Mouse (Mus musculus) cerebral cortex, adult 2 months (tissue): ENCODE data around the gene Rph3a.

ENCODE experiments used
- WGBS: fragments of 180-500 bp; shearing (Covaris S2); methylation state at CpG from one replicate; pipeline ENCODE4 v1.1.7; 2018; 5-methylcytosine and 5-hydroxymethylcytosine counted together

Rph3a gene

DNA sequence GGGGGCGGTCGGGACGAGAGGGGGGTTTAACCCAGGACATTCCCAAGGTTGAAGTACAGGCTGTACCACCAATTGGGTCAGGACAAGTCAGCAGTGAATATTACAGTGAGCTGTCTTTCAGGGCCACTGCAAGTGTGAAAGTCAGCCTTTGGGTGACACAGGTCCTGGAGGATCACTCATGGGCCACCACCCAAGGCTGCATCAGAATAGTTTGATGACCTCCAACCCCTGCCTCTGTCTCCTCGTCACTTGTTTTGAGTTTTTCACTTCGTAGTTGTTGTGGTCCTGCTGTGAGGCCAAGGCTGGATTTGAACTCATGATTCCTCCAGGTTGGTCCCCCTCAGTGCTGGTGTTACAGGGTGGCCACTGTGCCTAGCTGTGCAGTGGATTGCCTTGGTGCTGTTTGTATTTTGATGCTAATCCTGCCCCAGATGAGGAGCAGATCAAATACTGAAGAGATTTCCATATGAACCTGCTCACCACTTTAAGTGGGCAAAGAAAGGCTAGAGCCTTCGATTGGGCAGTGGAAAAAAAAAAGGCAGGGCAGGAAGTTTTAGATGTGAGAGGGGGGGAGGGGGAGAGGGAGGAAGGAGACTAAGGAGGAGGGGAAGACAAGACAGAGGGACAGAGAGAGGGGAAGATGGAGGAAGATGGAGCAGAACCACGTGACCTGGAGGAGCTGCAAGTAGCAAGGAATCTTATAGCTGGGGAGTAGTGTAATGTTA, 101.5 kb downstream of the Rph3a start:
- WGBS: 74% methylated on average over 7 of the region's 7 CpGs

DNA sequence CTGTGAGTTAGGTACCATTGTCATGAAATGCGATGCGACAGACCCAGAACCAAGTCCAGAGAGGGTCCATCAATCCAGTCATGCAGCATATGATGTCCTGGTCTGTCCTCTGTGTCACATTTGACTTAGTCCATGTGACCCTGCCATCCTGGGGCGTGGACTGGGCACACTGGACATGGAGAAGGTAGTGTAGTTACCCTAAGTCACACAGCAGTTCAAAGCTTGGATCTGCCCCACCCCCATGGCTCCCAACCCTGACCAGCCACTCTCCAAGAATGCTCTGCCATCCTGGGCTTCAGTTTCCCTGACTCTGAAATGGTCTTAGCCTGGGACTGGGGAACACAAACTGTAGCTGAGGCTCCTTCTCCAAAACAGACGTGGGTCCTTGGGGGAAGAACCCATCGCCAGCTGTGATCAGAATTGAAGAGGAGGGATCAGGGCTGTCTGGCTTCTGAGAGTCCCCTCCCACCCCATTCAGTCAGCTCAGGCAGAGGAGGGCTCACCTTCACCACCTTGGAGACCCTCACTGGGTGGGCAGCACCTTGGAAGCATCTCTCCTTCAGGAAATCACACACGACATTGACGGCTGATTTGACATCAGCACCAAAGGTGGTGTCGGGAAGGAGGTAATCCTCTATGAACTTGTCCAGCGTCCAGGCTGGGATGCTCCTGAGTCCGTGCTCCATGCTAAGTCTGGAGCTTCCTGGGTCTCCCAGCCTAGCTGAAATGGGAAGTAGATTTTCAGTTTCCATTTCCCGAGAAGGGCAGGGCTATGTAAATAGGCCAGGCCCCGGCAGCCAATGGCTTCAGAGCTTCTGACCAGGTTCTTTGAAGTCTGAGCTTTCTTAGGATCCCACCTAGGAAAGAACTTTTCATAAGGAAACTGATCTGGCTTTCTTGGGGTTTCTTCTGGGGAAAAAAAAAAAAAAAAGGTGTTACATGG, 102.8 kb downstream of the Rph3a start, which contains the start of gene Oas1a:
Oas1a (minus strand) TSS at position 731 of the 943 bp plus-strand sequence.
- WGBS: 49% methylated on average over 8 of the region's 12 CpGs

DNA sequence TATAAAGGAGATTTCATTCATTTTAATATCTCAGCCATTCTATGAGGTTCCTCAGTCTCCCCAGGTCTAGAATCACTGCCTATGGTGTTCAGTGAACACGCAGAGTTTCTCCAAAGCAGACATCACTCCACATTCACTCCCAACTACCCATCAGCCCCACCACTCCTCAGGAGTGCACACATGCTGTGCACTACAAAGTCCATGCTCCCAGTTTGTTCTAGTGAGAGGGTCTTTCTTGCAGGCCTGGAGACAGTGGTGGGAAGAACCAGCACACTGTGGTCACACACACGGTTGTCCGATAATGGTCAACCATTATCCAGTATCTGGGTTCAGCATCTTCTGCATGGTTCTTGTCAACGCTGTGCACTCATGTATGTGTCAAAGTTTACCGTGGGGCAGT, 107.8 kb downstream of the Rph3a start:
- 92% methylated on average over 5 of the region's 5 CpGs for WGBS

DNA sequence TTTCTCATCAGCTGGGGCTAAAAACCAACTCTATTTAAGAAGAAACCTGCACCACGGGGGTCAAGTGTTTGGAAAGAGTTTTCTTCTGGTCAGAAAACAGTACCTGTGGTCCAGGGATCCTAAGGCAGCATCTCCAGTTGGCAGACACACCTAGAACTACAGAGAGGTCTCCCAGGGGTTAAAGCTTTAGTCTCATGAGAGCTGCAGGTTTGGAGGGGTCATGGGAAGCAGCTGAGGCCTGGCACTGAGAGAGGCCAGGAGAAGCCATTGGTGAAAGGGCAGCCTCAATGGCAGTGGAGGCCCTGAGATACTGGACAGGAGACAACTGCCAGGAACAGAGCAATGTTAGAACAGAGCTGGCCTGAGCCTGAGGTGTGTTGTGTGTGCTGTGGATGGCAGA, 109.2 kb downstream of the Rph3a start:
- 38% methylated on average over 1 of the region's 1 CpGs for WGBS

DNA sequence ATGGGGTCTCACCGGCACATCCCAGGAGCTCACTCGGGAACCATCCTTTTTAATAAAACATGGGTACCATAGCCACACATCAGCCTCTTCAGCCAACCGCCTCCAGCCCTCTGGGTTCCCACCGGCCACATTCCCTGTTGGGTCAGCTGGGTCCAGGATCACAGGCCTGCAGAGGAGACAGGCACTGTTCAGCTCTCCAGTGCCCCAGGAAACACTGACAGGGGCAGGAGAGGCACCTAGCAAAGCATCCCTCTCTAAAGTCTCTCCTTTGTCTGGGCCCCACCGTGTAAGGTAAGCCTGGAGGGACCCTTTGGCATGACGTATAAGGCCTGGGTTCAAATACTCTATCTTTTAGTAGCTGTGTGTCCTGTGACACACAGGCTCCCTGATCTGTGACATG, 111.6 kb downstream of the Rph3a start:
- 92% methylated on average over 6 of the region's 6 CpGs for WGBS

DNA sequence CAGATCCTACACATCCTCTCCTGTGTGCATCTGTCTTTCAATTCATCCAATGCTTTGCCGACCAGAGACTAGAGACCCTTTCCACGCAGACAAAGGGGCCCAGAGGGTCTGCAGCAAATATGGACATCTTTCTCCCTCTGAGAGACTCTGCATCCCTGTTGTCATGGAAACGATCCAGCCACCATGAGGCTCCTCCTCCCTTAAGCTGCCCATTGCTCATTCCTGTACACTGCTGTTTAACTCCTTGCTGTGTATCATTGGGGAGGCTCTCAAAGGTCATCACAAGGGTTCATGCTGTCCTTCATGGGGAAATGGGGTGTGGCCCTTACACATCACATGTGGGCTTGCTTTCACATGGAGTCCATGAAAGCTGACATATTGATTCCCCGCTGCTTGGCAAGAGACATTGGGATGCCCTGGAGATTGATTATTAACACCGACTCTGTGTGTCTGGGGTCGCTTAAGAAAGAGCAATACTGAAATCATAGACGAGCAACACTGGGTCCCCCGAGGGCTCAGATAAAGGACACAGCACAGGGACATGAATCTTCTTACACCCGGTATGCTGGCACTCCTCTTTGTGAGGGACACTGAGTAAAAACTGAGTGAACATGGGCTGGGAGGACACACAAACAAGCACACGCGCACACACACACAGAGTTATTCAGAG, 114.5 kb downstream of the Rph3a start:
- WGBS: 86% methylated on average over 11 of the region's 11 CpGs

DNA sequence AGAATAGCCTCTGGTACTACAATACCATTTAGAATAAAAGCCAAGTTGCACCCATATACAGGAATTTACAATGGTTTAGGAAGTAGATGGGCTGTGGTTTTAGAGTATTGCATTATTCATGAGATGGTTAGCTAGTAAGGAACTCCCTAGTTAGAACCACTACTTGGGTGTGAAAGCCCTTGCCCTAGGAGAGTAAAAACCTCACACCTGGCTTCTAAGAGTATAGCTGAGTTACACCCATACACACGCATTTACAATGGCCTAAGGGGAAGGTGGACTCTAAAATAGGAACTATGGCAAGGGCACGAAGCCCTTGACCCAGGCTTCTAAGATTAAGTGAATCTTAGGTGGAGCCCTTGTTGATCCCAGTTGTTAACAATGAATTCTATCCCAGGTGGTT, 115.2 kb downstream of the Rph3a start:
- WGBS: 86% methylated on average over 2 of the region's 2 CpGs

DNA sequence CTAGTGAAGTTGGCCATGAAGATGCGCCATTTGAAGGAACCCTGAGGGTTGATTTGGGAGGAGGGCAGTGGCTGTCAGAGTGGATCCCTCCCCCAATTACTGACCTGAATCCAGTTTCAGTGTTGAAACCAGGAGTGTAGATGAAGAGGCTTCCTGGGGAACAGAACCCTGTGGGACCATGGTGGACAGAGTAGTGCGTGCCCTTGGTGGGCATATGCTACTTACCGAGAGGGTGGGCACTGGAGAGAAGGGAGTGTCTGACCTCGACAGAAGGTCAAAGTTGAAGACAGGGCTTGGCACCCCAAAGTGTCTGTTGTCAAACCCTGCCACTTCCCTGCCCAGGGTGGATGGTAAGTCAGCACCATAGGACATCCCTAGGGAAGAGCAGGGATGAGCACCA, 116.0 kb downstream of the Rph3a start:
- 96% methylated on average over 4 of the region's 4 CpGs for WGBS

DNA sequence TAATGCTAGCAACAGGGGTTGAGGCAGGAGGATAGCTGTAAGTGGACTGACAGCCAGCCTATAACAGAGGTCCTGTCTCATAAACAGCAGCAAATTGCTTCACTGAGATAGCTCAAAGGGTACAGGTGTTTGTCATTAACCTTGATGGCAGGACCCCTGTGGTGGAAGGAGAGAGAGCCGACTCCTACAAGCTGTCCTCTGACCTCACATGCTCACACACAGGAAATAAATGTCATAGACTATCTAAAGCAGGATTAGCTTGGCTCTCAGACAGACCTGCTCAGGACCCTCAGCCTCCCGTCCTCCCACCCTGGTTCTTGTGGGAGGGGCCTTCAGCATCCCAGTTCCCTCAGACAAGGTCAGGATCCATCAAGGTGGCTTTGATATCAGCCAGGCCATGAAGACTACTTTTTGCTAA, 117.6 kb downstream of the Rph3a start:
- 83% methylated on average over 2 of the region's 2 CpGs for WGBS

DNA sequence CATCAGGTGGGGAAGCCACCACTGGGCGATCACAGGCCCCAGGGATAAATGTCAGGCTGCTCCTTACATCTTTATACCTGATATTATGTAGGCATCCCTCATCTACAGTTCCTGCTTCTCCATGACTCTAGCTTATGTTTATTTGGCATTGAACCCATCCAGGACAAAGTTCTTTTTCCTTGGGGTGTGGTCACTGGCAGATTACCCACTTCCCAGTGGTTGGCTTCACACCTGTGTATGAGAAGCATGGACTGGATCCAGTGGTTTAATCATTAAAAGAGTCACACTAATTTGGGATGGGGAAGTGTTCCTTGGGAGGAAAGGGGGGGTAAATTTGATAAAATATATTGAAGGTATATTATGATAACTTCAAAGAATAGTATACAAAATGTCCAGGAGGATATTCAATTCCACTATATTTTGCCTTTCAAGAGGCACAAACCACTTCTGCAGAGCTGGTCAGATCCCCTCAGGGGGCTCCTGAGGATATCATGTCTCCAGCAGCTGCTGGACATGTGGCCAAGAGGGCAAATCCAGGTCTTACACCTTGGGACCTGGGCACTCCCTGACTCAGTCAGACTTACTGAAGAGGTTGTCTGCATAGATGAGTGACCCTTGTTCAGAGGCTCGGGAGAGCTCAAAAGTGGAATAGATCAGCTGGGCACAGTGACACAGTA, 118.2 kb downstream of the Rph3a start:
- WGBS: 90% methylated on average over 2 of the region's 2 CpGs

DNA sequence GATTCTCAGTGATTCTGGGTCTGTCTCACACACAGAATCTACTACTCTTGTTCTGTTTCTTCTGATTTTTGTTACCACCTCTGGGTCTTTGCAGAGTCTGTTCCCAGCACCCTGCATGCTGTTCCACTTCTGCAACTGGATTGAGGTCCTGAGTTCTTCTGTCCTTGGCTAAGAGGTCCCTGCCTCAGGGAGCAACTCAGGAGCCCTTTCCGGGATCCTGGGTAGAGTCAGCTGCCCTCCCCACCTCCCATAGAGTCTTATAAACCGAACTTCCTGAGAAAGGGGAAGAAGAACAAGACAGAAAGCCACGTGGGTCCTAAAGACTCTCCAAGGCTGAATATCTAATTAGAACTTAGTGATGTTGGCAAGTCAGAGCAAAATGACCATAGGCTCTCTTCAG, 118.9 kb downstream of the Rph3a start:
- 51% methylated on average over 3 of the region's 3 CpGs for WGBS
